Mouse (Mus musculus) heart, embryonic 14.5 days (tissue): ENCODE measurements around the gene Enoph1. TPM values are rescaled to one million over a fixed set of nuclear protein-coding genes. Genes with fewer than 3 reads are reported as not detected.

Source experiments
- ATAC-seq: fragments of 200-750 bp; cut with Nextera tagmentation; 2 replicates; pipeline ENCODE4 v1.8.0; 2017; ENCODE audit warnings: low read depth, moderate TSS enrichment; ENCODE audit not compliant: insufficient number of reproducible peaks, insufficient read depth, low FRiP score
- H3K27ac ChIP-seq, 2 experiments: fragments of 200-500 bp in 1 of 2; fragments of 300-500 bp in 1 of 2; sonication (generic) in 1 of 2; replicated peaks in 1 of 2; 2 replicates each; pipeline ENCODE4 v1.5.1; 2012 to 2014; ENCODE audit warnings: low read depth in 2 of 2, low read length in 2 of 2, control low read depth in 1 of 2, mild to moderate bottlenecking in 1 of 2, mixed read lengths in 1 of 2; ENCODE audit not compliant: control insufficient read depth in 1 of 2, insufficient read depth in 1 of 2
- H3K27me3 ChIP-seq: fragments of 300-500 bp; sonication (generic); 2 replicates; pipeline ENCODE4 v1.6.1; 2014; ENCODE audit warnings: mild to moderate bottlenecking, low read length, control low read depth; ENCODE audit not compliant: control insufficient read depth, insufficient read depth
- H3K36me3 ChIP-seq: fragments of 300-500 bp; sonication (generic); 2 replicates; pipeline ENCODE4 v1.6.1; 2014; ENCODE audit warnings: mild to moderate bottlenecking, control low read depth, low read length, mixed read lengths; ENCODE audit not compliant: control insufficient read depth, insufficient read depth
- H3K4me1 ChIP-seq, 2 experiments: fragments of 200-500 bp in 1 of 2; fragments of 300-500 bp in 1 of 2; sonication (generic) in 1 of 2; 2 replicates each; pipeline ENCODE4 v1.6.1; 2012 to 2014; ENCODE audit warnings: low read length in 2 of 2, control low read depth in 1 of 2, mixed read lengths in 1 of 2; ENCODE audit not compliant: control insufficient read depth in 2 of 2, insufficient read depth in 2 of 2
- H3K4me2 ChIP-seq: fragments of 300-500 bp; sonication (generic); 2 replicates; pipeline ENCODE4 v1.6.1; 2014; ENCODE audit warnings: mild to moderate bottlenecking, low read length
- H3K4me3 ChIP-seq, 2 experiments: fragments of 200-500 bp in 1 of 2; fragments of 300-500 bp in 1 of 2; sonication (generic) in 1 of 2; 2 replicates each; pipeline ENCODE4 v1.5.1; 2012 to 2014; ENCODE audit warnings: low read length in 2 of 2, mild to moderate bottlenecking in 2 of 2, control low read depth in 1 of 2, low read depth in 1 of 2, moderate library complexity in 1 of 2; ENCODE audit not compliant: control insufficient read depth in 1 of 2, insufficient read depth in 1 of 2
- H3K9ac ChIP-seq: fragments of 300-500 bp; sonication (generic); 2 replicates; pipeline ENCODE4 v1.6.1; 2014; ENCODE audit warnings: mild to moderate bottlenecking, low read length
- H3K9me3 ChIP-seq: fragments of 300-500 bp; sonication (generic); 2 replicates; pipeline ENCODE4 v1.6.1; 2016; ENCODE audit warnings: low read length, control low read depth; ENCODE audit not compliant: control insufficient read depth
- WGBS: fragments of 180-500 bp; shearing (Covaris S2); extraction: QIAGEN DNeasy Blood & Tissue Kit; methylation state at CpG from one replicate; pipeline ENCODE4 v1.1.7; 2014; 5-methylcytosine and 5-hydroxymethylcytosine counted together
- polyA plus RNA-seq: library from polyadenylated mRNA; unstranded; fragments of >200 nt; fragmentation: Nextera tagmentation; extraction: Ambion mirVana; gene quantifications from 2 replicates; pipeline ENCODE4 v1.2.1, GENCODE M21; 2014

The Enoph1 gene
- polyA plus RNA-seq, 1 experiment from 2014 or later = 24.3 TPM

DNA sequence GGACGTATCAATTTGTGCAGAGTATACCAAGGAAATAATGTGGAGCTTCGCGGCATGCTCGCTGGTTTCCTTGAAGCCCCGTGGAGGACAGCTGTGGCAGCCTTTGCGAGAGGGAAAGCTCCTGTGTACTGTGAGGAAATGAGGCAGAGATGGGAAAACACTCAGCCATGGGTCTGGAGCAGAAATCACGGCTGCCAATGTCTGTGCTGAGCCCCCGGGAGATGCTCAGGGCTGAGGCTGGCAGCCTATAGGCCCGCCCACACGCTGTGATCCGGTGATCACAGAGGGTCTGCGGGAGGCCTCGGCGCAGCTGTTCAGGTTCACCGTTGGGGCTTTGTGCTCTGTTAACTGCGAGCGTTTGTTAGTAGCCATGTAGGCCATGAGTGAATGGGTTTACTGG lies 51.8 kb downstream of the Enoph1 start:
- no peak overlapping the region for H3K27ac ChIP-seq
- no peak for ATAC-seq
- H3K9ac ChIP-seq = peak overlapping the region; percentile 42

GRCm38 (mm10) chr5:100096955-100097354 lies 57.2 kb downstream of the Enoph1 start:
- no peak overlapping the region for H3K27ac ChIP-seq
- no peak overlapping the region for H3K9ac ChIP-seq
- no peak for ATAC-seq
- H3K9me3 ChIP-seq = no peaks in the 10 kb centered on the region
- no peaks in the 10 kb centered on the region for H3K36me3 ChIP-seq
- no peaks in the 10 kb centered on the region for H3K27me3 ChIP-seq
- no peak overlapping the region for H3K4me3 ChIP-seq
- 0 out of 4 replicates have a peak, but pooled peaks cover 0 to under 1% of the 10 kb centered on the region in 2 experiments for H3K4me1 ChIP-seq
- H3K4me2 ChIP-seq = no peak overlapping the region
- 61% methylated on average over 5 of the region's 5 CpGs for WGBS

More for the DNA sequence above, 51.8 kb downstream of the Enoph1 start:
- 19% methylated on average over 17 of the region's 17 CpGs for WGBS
- H3K9me3 ChIP-seq = no peaks in the 10 kb centered on the region
- peak overlapping the region; percentile 50 for H3K4me2 ChIP-seq
- H3K4me3 ChIP-seq = 0 out of 4 replicates have a peak overlapping the region, but pooled peaks of 1 of the 2 experiments have one; percentile 0
- H3K4me1 ChIP-seq = peaks cover 3 to 16% of the 10 kb centered on the region in 2 experiments
- H3K36me3 ChIP-seq = no peaks in the 10 kb centered on the region
- H3K27me3 ChIP-seq = no peaks in the 10 kb centered on the region

GRCm38 (mm10) chr5:100097967-100098366 lies 58.2 kb downstream of the Enoph1 start:
- Histone ChIP-seq H3K27ac (no peak overlapping the region), H3K27me3 (no peaks in the 10 kb centered on the region), H3K36me3 (no peaks in the 10 kb centered on the region), H3K4me2 (no peak overlapping the region), H3K4me3 (no peak overlapping the region), H3K9ac (no peak overlapping the region), H3K9me3 (no peaks in the 10 kb centered on the region), H3K4me1 (no peaks in the 10 kb centered on the region)
- WGBS = 94% methylated on average over 4 of the region's 4 CpGs
- ATAC-seq = no peak

GRCm38 (mm10) chr5:100102395-100102794 lies 62.6 kb downstream of the Enoph1 start:
- H3K9ac ChIP-seq = no peak overlapping the region
- WGBS = 86% methylated on average over 1 of the region's 1 CpGs
- H3K9me3 ChIP-seq = no peaks in the 10 kb centered on the region
- no peaks in the 10 kb centered on the region for H3K27me3 ChIP-seq
- no peak overlapping the region for H3K27ac ChIP-seq
- H3K36me3 ChIP-seq = no peaks in the 10 kb centered on the region
- H3K4me3 ChIP-seq = no peak overlapping the region
- no peak overlapping the region for H3K4me2 ChIP-seq
- ATAC-seq = no peak
- H3K4me1 ChIP-seq = no peaks in the 10 kb centered on the region

GRCm38 (mm10) chr5:100108866-100109265 lies 69.1 kb downstream of the Enoph1 start:
- Histone ChIP-seq H3K4me2 (no peak overlapping the region), H3K27ac (no peak overlapping the region), H3K36me3 (no peaks in the 10 kb centered on the region), H3K27me3 (no peaks in the 10 kb centered on the region), H3K9me3 (no peaks in the 10 kb centered on the region), H3K9ac (no peak overlapping the region), H3K4me1 (no peaks in the 10 kb centered on the region), H3K4me3 (no peak overlapping the region)
- no peak for ATAC-seq
- 69% methylated on average over 9 of the region's 9 CpGs for WGBS

DNA sequence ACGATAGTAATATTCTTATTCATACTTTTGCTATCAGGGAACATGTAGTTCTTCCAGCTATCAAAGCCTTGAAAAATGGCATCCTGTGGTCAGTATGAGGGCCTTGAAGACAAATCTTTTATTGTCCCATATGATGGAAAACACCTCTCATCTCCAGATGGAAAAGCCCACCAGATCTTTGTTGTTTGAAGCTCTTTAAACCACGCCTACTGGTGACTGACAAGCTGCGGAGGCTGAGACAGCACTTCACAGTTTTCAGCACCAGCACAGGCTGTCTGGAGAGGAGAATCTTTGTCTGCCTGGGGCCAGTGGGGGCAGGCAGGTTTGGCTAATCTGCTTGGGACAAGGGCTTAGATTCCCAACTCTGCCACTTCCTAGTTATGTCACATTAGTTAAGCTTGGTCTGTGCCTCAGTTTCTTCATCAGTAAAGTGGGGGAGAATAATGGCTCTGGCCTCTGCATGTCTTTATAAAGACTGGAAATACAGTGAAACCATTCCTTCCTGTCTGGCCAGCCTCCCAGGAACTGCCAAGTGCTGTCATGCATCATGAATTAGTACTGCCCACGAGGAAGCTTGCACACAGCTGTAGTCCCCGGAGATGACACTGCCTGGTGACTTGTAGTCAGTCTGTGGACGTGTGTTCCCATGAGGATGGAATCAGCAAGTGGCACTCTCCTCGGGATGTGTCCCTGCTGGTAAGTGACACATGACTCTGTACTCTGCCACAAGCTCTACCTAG lies 69.9 kb downstream of the Enoph1 start:
- H3K4me1 ChIP-seq = no peaks in the 10 kb centered on the region
- no peak overlapping the region for H3K27ac ChIP-seq

GRCm38 (mm10) chr5:100110581-100110980 lies 70.8 kb downstream of the Enoph1 start:
- H3K4me3 ChIP-seq = no peak overlapping the region
- no peak overlapping the region for H3K4me2 ChIP-seq
- H3K27me3 ChIP-seq = no peaks in the 10 kb centered on the region
- no peaks in the 10 kb centered on the region for H3K36me3 ChIP-seq
- no peak overlapping the region for H3K27ac ChIP-seq
- H3K9ac ChIP-seq = no peak overlapping the region
- H3K9me3 ChIP-seq = no peaks in the 10 kb centered on the region
- H3K4me1 ChIP-seq = no peaks in the 10 kb centered on the region
- 72% methylated on average over 3 of the region's 3 CpGs for WGBS
- no peak for ATAC-seq

More for the DNA sequence above, 69.9 kb downstream of the Enoph1 start:
- no peaks in the 10 kb centered on the region for H3K9me3 ChIP-seq
- no peaks in the 10 kb centered on the region for H3K27me3 ChIP-seq
- no peak for ATAC-seq
- H3K36me3 ChIP-seq = no peaks in the 10 kb centered on the region
- H3K9ac ChIP-seq = no peak overlapping the region
- H3K4me3 ChIP-seq = no peak overlapping the region
- WGBS = 39% methylated on average over 7 of the region's 7 CpGs
- no peak overlapping the region for H3K4me2 ChIP-seq

GRCm38 (mm10) chr5:100113403-100113802 lies 73.6 kb downstream of the Enoph1 start:
- ATAC-seq = no peak
- no peaks in the 10 kb centered on the region; the same call in 1 of the 2 replicates for H3K27me3 ChIP-seq
- H3K27ac ChIP-seq = no peak overlapping the region
- H3K4me2 ChIP-seq = no peak overlapping the region
- WGBS = 37% methylated on average over 5 of the region's 5 CpGs
- H3K9me3 ChIP-seq = no peaks in the 10 kb centered on the region
- H3K4me1 ChIP-seq = no peaks in the 10 kb centered on the region
- H3K4me3 ChIP-seq = no peak overlapping the region
- H3K36me3 ChIP-seq = no peaks in the 10 kb centered on the region
- no peak overlapping the region for H3K9ac ChIP-seq
